Mouse (Mus musculus) hindbrain, embryonic 13.5 days (tissue): ENCODE measurements around the gene Macrod2. TPM values are rescaled to one million over a fixed set of nuclear protein-coding genes. Genes with fewer than 3 reads are reported as not detected.

Experiments used
- ATAC-seq: fragments of 200-750 bp; cut with Nextera tagmentation; 2 replicates; pipeline ENCODE4 v1.8.0; 2017; ENCODE audit warnings: moderate TSS enrichment; ENCODE audit not compliant: low FRiP score
- H3K27ac ChIP-seq: fragments of 300-500 bp; sonication (generic); 2 replicates; pipeline ENCODE4 v1.5.1; 2015; ENCODE audit warnings: inconsistent platforms, mild to moderate bottlenecking, moderate library complexity
- H3K27me3 ChIP-seq: fragments of 300-500 bp; sonication (generic); 2 replicates; pipeline ENCODE4 v1.6.1; 2015; ENCODE audit warnings: mild to moderate bottlenecking, inconsistent platforms
- H3K36me3 ChIP-seq: fragments of 300-500 bp; sonication (generic); 2 replicates; pipeline ENCODE4 v1.6.1; 2015; ENCODE audit warnings: mild to moderate bottlenecking, inconsistent platforms
- H3K4me1 ChIP-seq: fragments of 300-500 bp; sonication (generic); replicated peaks from 2 replicates; pipeline ENCODE4 v1.6.1; 2015; ENCODE audit warnings: inconsistent platforms
- H3K4me2 ChIP-seq: fragments of 300-500 bp; sonication (generic); 2 replicates; pipeline ENCODE4 v1.6.1; 2015; ENCODE audit warnings: inconsistent platforms, mild to moderate bottlenecking, moderate library complexity
- H3K4me3 ChIP-seq: fragments of 300-500 bp; sonication (generic); 2 replicates; pipeline ENCODE4 v1.5.1; 2015; ENCODE audit warnings: mild to moderate bottlenecking, inconsistent platforms
- H3K9ac ChIP-seq: fragments of 300-500 bp; sonication (generic); 2 replicates; pipeline ENCODE4 v1.6.1; 2015; ENCODE audit warnings: mild to moderate bottlenecking, inconsistent platforms
- H3K9me3 ChIP-seq: fragments of 300-500 bp; sonication (generic); 2 replicates; pipeline ENCODE4 v1.6.1; 2016; ENCODE audit warnings: inconsistent platforms
- WGBS: fragments of 180-500 bp; shearing (Covaris S2); methylation state at CpG from one replicate; pipeline ENCODE4 v1.1.7; 2015; 5-methylcytosine and 5-hydroxymethylcytosine counted together
- polyA plus RNA-seq: library from polyadenylated mRNA; unstranded; fragments of >200 nt; fragmentation: Nextera tagmentation; extraction: Ambion mirVana; gene quantifications from 2 replicates; pipeline ENCODE4 v1.2.1, GENCODE M21; 2015

The Macrod2 gene
- polyA plus RNA-seq, 1 experiment from 2014 or later = 74.7 TPM

GRCm38 (mm10) chr2:140596906-140597305 lies 201.8 kb downstream of the Macrod2 start:
- WGBS = 73% methylated on average over 2 of the region's 2 CpGs
- ATAC-seq = no peak
- Histone ChIP-seq H3K27ac (no peak overlapping the region), H3K4me3 (no peak overlapping the region), H3K9me3 (no peaks in the 10 kb centered on the region), H3K4me2 (no peak overlapping the region), H3K36me3 (no peaks in the 10 kb centered on the region), H3K27me3 (no peaks in the 10 kb centered on the region), H3K4me1 (0 out of 2 replicates have a peak, but pooled peaks cover 2% of the 10 kb centered on the region), H3K9ac (no peak overlapping the region)

GRCm38 (mm10) chr2:140615451-140615850 lies 220.3 kb downstream of the Macrod2 start:
- no peak for ATAC-seq
- Histone ChIP-seq H3K9ac (no peak overlapping the region), H3K27ac (no peak overlapping the region), H3K27me3 (no peaks in the 10 kb centered on the region), H3K4me2 (no peak overlapping the region), H3K36me3 (no peaks in the 10 kb centered on the region), H3K4me3 (no peak overlapping the region), H3K4me1 (no peaks in the 10 kb centered on the region), H3K9me3 (no peaks in the 10 kb centered on the region)
- 94% methylated on average over 2 of the region's 2 CpGs for WGBS

GRCm38 (mm10) chr2:140621730-140622337 lies 226.7 kb downstream of the Macrod2 start:
- WGBS = 77% methylated on average over 2 of the region's 2 CpGs
- H3K4me3 ChIP-seq = no peak overlapping the region
- H3K9ac ChIP-seq = no peak overlapping the region
- no peak overlapping the region for H3K4me2 ChIP-seq
- no peaks in the 10 kb centered on the region for H3K36me3 ChIP-seq
- H3K4me1 ChIP-seq = no peaks in the 10 kb centered on the region
- no peak overlapping the region for H3K27ac ChIP-seq
- no peaks in the 10 kb centered on the region for H3K27me3 ChIP-seq
- ATAC-seq = no peak
- no peaks in the 10 kb centered on the region for H3K9me3 ChIP-seq

GRCm38 (mm10) chr2:140653481-140653880 lies 258.4 kb downstream of the Macrod2 start:
- no peaks in the 10 kb centered on the region for H3K9me3 ChIP-seq
- no peak overlapping the region for H3K4me2 ChIP-seq
- ATAC-seq = no peak
- H3K4me3 ChIP-seq = no peak overlapping the region
- H3K36me3 ChIP-seq = no peaks in the 10 kb centered on the region
- H3K9ac ChIP-seq = no peak overlapping the region
- 0 out of 2 replicates have a peak, but pooled peaks cover 3% of the 10 kb centered on the region for H3K4me1 ChIP-seq
- H3K27me3 ChIP-seq = no peaks in the 10 kb centered on the region
- no peak overlapping the region for H3K27ac ChIP-seq

GRCm38 (mm10) chr2:140653978-140654377 lies 258.9 kb downstream of the Macrod2 start:
- ATAC-seq = no peak
- H3K27ac ChIP-seq = no peak overlapping the region
- no peaks in the 10 kb centered on the region for H3K9me3 ChIP-seq
- H3K27me3 ChIP-seq = no peaks in the 10 kb centered on the region
- H3K4me2 ChIP-seq = no peak overlapping the region
- H3K4me1 ChIP-seq = 0 out of 2 replicates have a peak, but pooled peaks cover 3% of the 10 kb centered on the region
- H3K9ac ChIP-seq = no peak overlapping the region
- no peak overlapping the region for H3K4me3 ChIP-seq
- 33% methylated on average over 2 of the region's 2 CpGs for WGBS
- peaks cover 3% of the 10 kb centered on the region; the same call in 1 of the 2 replicates for H3K36me3 ChIP-seq

- WGBS = 85% methylated on average over 5 of the region's 5 CpGs
- no peak for ATAC-seq
- H3K36me3 ChIP-seq = peaks cover 34% of the 10 kb centered on the region
- H3K27me3 ChIP-seq = no peaks in the 10 kb centered on the region
- no peaks in the 10 kb centered on the region for H3K9me3 ChIP-seq
- H3K4me1 ChIP-seq = peaks cover 31% of the 10 kb centered on the region
- H3K4me2 ChIP-seq = no peak overlapping the region
- no peak overlapping the region for H3K4me3 ChIP-seq
- no peak overlapping the region for H3K9ac ChIP-seq
- no peak overlapping the region for H3K27ac ChIP-seq
These were observed 267.6 kb downstream of the Macrod2 start for GRCm38 (mm10) chr2:140662673-140663072.

GRCm38 (mm10) chr2:140664381-140664780 lies 269.3 kb downstream of the Macrod2 start:
- H3K9me3 ChIP-seq = no peaks in the 10 kb centered on the region
- no peak overlapping the region for H3K4me3 ChIP-seq
- H3K27ac ChIP-seq = no peak overlapping the region
- no peak for ATAC-seq
- WGBS = 94% methylated on average over 4 of the region's 4 CpGs
- no peak overlapping the region for H3K9ac ChIP-seq
- no peak overlapping the region for H3K4me2 ChIP-seq
- no peaks in the 10 kb centered on the region for H3K27me3 ChIP-seq
- H3K36me3 ChIP-seq = peaks cover 30% of the 10 kb centered on the region
- peaks cover 36% of the 10 kb centered on the region for H3K4me1 ChIP-seq

GRCm38 (mm10) chr2:140666846-140667245 lies 271.7 kb downstream of the Macrod2 start:
- Histone ChIP-seq H3K27ac (no peak overlapping the region), H3K27me3 (no peaks in the 10 kb centered on the region), H3K4me3 (peak overlapping the region; percentile 58), H3K4me1 (peaks cover 36% of the 10 kb centered on the region), H3K36me3 (peaks cover 8% of the 10 kb centered on the region), H3K4me2 (peak overlapping the region; percentile 61), H3K9me3 (no peaks in the 10 kb centered on the region), H3K9ac (peak overlapping the region; percentile 55; the same call in 1 of the 2 replicates)
- ATAC-seq = no peak
- WGBS = 29% methylated on average over 7 of the region's 7 CpGs

- 29% methylated on average over 13 of the region's 13 CpGs for WGBS
- Histone ChIP-seq H3K9me3 (no peaks in the 10 kb centered on the region), H3K9ac (peak overlapping the region; percentile 56), H3K4me2 (peak overlapping the region; percentile 61), H3K36me3 (peaks cover 8% of the 10 kb centered on the region), H3K4me1 (peaks cover 36% of the 10 kb centered on the region), H3K27ac (no peak overlapping the region), H3K4me3 (peak overlapping the region; percentile 58), H3K27me3 (no peaks in the 10 kb centered on the region)
- ATAC-seq = no peak
These were observed 272.3 kb downstream of the Macrod2 start for GRCm38 (mm10) chr2:140667261-140668047.

- WGBS = under 1% methylated on average over 8 of the region's 8 CpGs
- Histone ChIP-seq H3K36me3 (peaks cover under 1% of the 10 kb centered on the region; the same call in 1 of the 2 replicates), H3K4me1 (peaks cover 32% of the 10 kb centered on the region), H3K27me3 (peaks cover under 1% of the 10 kb centered on the region; the same call in 1 of the 2 replicates), H3K4me2 (peak overlapping the region; percentile 61), H3K4me3 (peak overlapping the region; percentile 58), H3K9ac (peak overlapping the region; percentile 56), H3K9me3 (no peaks in the 10 kb centered on the region), H3K27ac (peak overlapping the region; percentile 77)
- ATAC-seq = peak; percentile 46; the same call in 1 of the 2 replicates
These were observed 273.2 kb downstream of the Macrod2 start for GRCm38 (mm10) chr2:140668311-140668710.

GRCm38 (mm10) chr2:140669081-140669480 lies 274.0 kb downstream of the Macrod2 start:
- peak overlapping the region; percentile 56 for H3K9ac ChIP-seq
- H3K27me3 ChIP-seq = peaks cover 6% of the 10 kb centered on the region; the same call in 1 of the 2 replicates
- 4% methylated on average over 2 of the region's 2 CpGs for WGBS
- H3K36me3 ChIP-seq = no peaks in the 10 kb centered on the region
- peak overlapping the region; percentile 77; the same call in 1 of the 2 replicates for H3K27ac ChIP-seq
- peak overlapping the region; percentile 61 for H3K4me2 ChIP-seq
- peaks cover 31% of the 10 kb centered on the region for H3K4me1 ChIP-seq
- no peak for ATAC-seq
- H3K9me3 ChIP-seq = no peaks in the 10 kb centered on the region
- peak overlapping the region; percentile 58 for H3K4me3 ChIP-seq

- 16% methylated on average over 2 of the region's 2 CpGs for WGBS
- Histone ChIP-seq H3K9ac (peak overlapping the region; percentile 72), H3K27me3 (peaks cover 6% of the 10 kb centered on the region; the same call in 1 of the 2 replicates), H3K9me3 (no peaks in the 10 kb centered on the region), H3K27ac (peak overlapping the region; percentile 71), H3K4me1 (peaks cover 25% of the 10 kb centered on the region), H3K4me3 (peak overlapping the region; percentile 58), H3K4me2 (peak overlapping the region; percentile 61), H3K36me3 (no peaks in the 10 kb centered on the region)
- no peak for ATAC-seq
These were observed 274.7 kb downstream of the Macrod2 start for GRCm38 (mm10) chr2:140669786-140670185.
